Mouse (Mus musculus): ENCODE results near the gene Edem3.
"Not testable (repeated sequence)": the region's sequence is repeated elsewhere in the genome, so short reads cannot be mapped to it uniquely, and the experiment has no call there.

Gene Edem3

DNA sequence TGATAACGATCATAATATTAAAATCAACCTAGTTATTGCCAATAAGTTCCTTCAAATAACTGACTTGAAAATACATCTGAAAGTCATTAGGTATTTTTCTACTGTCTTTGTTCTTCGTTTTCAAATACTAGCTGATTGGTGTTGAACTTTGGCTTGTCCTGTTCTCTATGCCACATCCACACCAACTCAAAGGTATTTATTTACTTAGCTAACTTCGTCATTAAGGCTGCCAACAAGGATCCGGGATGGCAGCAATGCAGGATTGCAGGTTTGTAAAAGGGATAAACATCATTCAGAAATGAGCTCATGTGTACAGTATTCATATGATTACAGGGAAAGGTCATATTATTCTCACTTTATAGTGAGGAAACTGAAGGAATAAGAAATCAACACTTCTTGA is 2.2 kb upstream of the Edem3 start:
- no peak for DNase-seq (ENCODE audit: low spot score in 2 of 2)

DNA sequence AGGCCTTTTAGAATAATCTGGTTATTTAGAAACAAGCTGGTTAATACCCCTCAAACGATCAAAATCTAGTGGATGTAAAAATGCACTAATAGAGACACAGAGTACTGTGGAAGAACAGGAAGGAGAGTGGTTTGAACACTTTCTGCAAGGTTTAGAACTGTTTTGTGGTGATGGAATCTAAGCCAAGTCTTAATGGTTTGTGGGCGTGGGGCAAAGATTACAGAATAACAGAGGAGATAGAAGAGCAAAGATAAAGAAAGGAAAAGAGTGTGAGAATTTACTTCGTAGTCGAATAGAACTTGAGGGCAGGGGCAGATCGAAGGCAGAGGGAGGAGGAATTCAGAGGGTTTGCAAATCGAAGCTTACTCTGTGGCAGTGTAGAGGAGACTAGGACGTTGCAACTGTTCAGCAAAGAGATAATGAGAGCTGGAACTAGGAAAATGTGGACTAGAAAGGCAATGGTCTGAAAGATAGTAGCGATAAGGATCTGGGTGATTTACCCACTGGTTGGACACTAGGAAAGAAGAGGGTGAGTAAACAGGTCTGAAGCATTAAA is 1.7 kb upstream of the Edem3 start:
- DNase-seq (ENCODE audit: low spot score in 2 of 2) = no peak

DNA sequence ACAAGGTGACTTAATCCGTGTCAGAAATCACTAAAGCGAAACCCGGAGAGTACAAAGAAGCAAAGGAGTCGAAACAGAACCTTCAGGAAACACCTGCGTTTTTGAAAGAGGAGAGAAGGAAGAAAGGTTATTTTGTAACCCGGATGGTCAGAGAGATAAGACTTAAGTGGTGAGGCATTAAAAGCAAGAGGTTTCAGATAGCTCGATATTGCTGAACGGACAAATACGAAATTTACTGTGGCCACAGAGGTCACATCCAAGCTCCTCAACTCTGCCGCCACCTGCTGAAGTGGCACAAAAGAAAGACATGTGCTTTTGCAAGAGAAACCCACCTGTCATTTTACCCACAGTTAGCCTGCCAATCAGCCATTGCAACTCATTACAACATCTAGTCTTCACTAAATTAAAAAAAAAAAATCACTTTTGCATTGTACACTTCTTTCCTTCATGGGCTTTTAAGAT is 1.1 kb upstream of the Edem3 start:
- DNase-seq (ENCODE audit: low spot score in 2 of 2) = no peak

DNA sequence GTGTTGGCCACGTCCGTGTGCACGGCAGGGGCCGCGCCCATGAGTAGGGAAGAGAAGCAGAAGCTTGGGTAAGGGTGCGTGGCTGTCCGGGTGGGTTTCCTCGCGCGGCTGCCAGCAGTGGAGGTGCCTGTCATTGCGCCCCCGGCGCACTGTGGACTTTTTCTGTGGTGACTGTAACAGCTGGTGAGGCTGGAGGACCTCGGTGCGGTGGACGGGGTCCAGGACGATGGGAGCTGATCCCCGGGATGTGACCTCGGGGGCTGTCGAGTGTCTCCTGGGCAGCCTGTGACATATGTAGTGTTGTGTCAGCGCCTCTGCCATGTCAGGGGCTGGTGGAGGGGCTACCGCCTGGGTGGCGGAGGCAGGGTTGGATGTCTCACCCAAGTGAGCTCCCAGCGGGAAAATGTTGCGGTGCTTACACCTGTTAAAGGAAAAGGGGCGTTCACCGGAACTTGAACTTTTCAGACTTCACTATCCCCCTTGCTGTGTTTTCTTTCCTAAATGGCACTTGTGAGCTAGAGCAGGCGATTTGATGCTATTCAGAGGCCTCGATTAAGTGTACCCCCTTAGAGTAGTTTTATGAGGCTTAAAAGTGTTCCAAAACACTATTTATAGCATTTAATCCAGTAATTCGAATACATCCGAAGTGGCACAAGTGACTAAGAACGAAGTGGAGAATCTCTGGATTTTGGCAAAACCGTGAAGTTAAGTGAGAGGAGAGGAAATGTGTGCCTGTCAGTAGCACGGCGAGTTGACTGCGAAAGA is 671 bp downstream of the Edem3 start:
- DNase-seq (ENCODE audit: low spot score in 2 of 2) = no peak

DNA sequence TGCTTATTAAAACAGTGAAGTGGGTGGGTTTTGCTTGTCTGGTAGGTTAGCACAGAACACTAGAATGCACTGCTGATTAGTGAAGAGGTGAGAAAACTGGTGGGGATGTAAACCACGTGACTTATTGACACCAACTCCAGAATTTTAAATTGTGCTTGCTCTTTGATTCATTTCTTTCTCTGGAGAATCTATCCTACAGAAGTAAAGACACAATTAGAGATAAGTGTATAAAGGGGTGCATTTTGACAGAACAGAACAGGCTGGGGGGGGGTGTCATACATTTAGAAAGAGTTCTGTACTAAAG is 1.2 kb downstream of the Edem3 start:
- no peak for DNase-seq (ENCODE audit: low spot score in 2 of 2)

DNA sequence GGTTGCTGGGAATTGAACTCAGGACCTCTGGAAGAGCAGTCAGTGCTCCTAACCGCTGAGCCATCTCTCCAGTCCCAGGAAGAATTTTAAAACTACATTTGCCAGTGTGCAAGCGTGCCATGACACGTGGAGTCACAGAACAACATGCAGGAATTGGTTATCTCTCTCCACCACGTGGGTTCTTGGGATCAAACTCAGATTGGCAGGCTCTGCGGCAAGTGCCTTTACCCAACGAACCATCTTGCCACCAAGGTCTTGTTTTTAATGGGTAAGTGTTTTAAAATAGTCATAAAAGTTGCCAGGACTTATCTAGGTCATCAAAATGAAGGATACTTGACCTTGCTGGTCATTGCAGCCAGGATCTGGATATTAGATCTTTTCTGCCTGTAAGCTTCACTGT is 3.1 kb downstream of the Edem3 start:
- DNase-seq (ENCODE audit: low spot score in 2 of 2) = no peak

DNA sequence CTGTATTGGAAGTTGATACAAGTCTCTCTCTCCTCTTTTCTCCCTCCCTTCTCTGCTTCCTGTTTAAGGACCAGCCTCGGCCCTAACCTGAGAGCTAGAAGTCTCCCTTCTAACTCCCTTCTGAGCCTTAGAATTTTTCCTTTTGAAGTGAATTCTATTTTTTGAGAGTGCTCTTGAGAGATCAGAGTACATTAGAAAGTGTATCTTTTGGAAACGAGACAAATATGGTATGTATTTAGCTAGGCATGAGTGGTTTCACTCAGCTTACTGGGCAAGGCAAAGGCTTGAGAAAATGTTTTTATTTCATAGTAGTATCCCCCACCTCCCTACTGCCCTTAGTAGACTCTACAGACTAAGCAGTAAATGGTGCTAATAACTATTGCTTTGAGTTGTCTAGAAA is 3.8 kb downstream of the Edem3 start:
- DNase-seq (ENCODE audit: low spot score in 2 of 2) = no peak

DNA sequence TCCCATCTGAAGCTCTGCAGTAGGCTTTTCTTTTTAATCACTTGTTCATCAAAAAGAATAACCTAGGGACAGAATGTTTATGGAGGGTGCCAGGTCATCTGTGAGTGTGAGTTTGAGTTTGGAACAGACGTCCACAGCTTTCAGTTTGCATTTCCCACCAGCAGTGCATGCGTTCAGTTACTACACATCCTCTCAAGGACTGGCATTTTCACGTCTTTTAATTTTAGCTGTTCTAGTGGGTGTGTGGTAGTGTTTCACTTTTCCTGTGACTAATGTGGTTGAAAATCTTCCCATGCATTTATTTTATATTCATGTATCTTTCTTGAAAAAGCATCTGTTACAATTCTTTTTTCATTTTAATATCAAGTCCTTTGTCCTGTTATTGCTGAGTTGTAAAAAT is 9.1 kb downstream of the Edem3 start:
- no peak for DNase-seq (ENCODE audit: low spot score in 2 of 2)

DNA sequence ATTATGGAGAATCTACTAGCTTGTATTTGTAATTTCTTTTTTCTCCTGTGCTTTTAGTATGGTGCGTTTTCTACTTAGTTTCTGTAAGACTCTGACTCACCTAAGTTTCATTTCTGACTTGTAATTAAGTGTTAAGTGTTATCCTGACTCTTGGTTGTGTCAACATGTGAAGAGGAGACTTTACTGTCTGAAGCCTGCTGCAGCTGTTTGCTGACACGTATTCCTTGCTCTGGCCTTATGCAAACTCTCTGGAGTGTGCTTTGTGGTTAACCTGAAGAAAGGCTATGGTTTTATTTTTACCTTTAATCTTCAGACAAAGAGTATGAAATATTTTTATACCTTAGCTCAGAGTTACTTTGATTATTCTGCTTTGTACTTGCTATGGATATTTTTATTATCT is 11.0 kb downstream of the Edem3 start:
- no peak for DNase-seq (ENCODE audit: low spot score in 2 of 2)

DNA sequence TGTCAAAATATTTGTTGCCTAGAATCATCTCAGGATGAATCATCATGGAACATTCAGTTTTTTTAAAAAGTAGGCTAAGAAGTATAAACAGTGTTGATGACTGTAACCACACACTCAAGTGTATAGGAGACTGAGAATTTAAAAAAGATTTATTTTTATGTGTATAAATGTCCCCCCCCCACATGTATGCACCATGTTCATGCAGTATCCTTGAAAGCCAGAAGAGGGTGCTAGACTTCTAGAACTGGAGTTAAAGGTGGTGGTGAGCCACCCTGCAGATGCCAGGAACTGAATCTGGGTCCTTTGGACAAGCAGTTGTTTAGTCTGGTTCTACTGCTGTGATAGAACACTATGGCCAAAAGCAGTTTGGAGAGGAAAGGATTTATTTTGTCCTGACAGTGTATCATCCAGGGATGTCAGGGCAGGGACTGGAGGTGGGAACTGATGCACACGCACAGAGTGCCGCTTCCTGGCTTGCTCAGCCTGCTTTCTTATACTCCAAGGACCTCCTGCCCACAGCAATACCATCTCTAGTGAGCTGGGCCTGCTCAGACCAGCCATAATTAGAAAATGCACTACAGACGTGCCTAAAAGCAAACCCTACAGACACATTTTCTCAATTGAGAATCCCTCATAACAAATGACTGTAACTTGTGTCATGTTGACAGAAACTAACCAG is 11.9 kb downstream of the Edem3 start:
- DNase-seq (ENCODE audit: low spot score in 2 of 2) = no peak

DNA sequence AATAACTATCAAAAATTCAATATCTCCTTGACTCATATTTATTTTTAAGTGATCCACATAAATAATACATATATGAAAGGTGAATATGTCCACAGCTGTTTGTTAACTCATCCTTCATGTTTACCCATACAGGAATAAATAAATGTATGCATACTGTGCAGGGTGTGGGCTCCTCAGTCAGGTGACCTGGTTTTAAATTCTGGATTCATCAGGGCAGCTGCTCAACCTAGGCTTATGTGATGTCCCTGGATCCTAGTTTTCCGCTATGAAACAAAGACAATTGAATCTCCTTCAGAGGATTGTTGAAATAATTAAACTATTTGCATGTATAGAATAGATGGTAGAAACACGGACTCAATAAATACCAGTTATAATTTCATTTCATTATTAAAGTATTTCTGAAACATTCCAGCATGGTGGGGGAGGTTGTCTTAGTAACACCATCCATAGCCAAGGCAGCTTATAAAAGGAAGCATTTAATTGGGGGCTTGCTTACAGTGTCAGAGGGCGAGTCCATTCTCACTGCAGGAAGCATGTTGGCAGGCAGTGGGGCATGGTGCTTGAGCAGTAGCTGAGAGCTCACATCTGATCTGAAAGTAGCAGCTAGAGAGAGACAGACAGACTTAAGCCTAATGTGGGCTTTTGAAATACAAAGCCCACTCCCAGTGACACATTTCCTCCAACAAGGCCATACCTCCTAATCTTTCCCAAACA is 14.2 kb downstream of the Edem3 start:
- DNase-seq (ENCODE audit: low spot score in 2 of 2) = no peak

DNA sequence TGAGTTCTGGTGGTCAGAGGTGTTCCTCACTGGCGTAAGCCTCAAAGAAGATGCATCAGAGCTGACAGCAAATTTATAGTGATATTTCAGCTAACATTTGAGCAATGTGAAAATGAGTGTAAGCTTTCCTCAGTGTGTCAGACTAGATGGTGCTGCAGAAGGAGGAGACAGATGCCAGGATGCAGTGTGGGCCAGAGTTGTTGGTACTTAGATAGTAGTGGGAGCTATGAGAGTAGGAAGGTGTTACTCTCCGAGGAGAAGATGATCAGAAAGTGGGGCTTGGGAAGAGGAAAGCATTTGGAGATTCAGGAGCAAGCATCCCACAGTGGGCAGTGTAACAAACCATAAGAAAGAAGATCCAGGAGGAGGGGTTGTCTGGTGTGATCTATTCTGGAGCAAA is 22.4 kb downstream of the Edem3 start:
- DNase-seq (ENCODE audit: low spot score in 2 of 2) = no peak

DNA sequence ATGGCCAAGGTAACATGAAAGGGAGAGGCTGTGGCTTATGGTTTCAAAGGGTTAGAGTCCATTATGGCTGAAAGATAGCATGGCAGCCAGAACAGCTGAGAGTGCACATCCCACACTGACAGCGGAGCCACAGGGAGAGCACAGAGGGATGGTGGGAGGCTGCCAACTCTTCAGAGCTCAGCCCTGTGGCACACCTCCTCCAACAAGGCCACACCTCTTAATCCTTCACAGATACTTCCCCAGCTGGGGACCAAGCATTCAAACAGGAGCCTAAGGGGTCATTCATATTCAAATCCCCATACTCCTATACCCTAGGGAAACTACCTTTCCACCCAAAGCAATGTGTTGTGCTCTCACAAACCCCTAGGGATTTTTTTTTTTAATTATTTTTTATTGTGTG is 23.4 kb downstream of the Edem3 start:
- no peak for DNase-seq (ENCODE audit: low spot score in 2 of 2)

DNA sequence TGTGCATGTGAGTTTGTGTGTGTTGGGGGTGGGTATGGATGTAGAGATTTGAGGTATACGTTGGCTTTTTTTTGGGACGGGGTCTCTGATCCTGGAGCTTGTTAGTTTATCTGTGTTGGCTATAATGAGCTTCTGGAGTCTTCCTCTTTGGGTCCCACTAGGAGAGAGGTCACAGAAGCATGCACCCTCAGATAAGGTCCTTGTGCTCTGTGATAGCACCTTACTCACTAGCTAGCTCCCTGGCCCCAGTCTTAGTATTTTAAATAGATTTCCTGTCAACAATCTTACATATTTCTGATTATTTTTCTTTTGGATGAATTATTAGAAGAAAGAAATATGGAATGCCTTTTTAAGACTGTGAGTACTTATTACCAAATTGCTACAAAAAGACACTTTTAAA is 24.1 kb downstream of the Edem3 start:
- no peak for DNase-seq (ENCODE audit: low spot score in 2 of 2)

DNA sequence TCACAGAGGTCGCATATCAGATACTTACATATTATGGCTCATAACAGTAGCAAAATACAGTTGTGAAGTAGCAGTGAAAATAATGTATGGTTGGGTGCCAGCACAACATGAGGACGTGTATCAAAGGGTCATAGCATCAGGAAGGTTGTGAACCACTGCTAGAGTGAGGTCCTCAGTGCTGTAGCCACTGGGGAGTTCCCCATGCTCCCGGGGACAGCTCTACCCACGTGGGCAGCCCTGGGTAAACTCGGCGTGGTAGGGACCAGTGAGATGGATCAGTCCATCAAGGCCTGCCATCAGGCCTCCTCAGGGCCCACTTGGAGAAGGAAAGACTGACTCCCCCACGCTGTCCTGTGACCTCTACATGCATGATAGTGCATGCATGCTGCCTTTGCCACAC is 26.3 kb downstream of the Edem3 start:
- DNase-seq (ENCODE audit: low spot score in 2 of 2) = no peak

DNA sequence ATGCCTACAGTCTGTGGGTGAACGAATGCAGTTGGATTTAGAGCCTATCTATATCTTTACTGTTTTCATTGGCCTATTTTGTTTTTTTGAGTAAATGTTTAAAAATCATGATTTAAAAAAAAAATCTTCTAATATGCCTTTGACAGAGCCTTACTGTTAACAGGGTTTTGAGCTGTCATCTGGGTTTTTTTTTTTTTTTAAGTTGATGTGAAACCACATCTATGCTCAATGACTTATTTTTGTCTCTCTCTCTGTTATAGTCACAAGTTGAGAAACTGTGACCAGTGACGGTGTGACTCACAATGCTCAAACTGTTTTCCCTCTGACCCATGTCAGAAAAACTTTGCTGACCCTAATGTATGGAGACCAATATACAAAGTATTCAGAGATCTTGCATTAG is 28.2 kb downstream of the Edem3 start:
- DNase-seq (ENCODE audit: low spot score in 2 of 2) = no peak

DNA sequence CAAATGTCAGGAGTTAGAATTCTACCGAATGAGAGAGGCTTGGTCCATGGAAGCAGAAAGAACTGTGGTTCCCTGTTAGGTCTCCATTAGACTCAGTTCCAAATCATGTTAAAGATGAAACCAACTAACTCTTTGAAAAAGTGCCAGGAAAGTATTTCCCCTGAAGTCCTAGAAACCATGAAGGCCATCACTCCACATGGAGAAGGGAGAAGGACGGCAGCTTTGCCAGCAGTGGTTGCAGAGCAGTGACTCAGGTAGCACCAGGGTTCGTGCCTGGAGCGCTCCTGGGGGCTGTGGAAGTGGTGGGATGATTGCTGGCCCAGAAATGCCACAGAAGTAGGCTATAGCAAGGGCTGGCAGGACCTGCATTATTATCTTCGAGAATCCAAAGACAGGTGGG is 31.2 kb downstream of the Edem3 start:
- no peak for DNase-seq (ENCODE audit: low spot score in 2 of 2)

DNA sequence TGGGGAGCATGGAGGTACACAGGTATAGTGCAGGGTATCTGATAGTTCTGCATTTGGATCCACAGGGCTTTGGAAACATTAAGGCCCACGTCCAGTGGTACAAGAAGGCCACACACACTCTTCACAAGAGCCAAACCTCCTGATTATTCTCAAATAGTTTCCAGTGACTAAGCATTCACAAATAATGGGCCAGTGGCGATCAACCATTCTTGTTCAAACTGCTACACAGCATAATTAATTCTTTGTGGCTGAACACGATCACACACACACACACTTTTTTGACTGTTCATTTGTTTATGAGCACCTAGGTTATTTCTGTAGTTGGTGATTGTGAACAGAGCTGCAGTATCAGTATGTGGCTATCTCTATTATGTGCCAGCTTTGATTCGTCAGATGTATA is 34.0 kb downstream of the Edem3 start:
- no peak for DNase-seq (ENCODE audit: low spot score in 2 of 2)

DNA sequence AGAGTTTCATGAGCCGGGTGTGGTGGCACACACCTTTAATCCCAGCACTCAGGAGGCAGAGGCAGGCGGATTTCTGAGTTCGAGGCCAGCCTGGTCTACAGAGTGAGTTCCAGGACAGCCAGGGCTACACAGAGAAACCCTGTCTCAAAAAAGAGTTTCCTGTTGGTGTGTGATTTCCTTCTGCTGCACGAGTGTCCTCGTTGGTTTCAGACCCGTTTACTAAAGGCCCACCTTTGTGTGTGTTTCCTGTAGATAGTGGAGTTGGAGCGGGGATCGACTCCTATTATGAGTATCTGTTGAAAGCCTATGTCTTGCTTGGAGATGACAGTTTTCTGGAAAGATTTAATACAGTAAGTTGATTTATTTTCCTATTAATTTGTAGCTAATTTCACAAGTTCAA is 36.9 kb downstream of the Edem3 start:
- not testable (repeated sequence) for DNase-seq (ENCODE audit: low spot score in 2 of 2)

DNA sequence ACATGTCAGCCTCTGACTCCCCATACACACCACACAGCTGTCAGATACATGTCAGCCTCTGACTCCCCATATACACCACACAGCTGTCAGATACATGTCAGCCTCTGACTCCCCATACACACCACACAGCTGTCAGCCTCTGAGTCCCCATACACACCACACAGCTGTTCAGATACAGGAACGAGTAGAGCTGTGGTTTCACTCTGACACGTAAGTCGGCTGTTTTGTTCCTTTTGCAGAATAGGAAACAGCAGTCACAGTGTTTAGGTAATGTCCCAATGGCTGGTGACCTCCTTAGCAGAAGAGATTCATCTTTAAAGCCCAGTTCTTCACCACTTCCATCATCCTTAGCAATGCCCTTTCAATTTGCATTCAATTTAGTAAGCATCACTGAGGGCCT is 47.6 kb downstream of the Edem3 start:
- not testable (repeated sequence) for DNase-seq (ENCODE audit: low spot score in 2 of 2)

DNA sequence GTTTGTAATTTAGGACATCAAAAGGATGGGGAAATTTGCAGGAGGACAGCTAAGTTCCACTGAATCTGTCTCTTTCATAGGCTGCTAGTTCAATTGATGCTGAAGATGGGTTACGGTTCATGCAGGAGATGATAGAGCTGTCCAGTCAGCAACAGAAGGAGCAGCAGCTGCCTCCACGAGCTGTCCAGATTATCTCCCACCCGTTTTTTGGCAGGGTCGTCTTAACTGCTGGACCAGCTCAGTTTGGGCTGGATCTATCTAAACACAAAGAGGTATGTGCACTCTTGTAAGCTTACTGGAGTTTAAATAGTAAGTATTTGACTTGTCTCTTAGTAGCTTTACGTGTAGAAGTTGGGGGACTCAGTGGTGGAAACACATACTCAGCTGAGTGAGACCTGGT is 52.1 kb downstream of the Edem3 start:
- no peak for DNase-seq (ENCODE audit: low spot score in 2 of 2)

DNA sequence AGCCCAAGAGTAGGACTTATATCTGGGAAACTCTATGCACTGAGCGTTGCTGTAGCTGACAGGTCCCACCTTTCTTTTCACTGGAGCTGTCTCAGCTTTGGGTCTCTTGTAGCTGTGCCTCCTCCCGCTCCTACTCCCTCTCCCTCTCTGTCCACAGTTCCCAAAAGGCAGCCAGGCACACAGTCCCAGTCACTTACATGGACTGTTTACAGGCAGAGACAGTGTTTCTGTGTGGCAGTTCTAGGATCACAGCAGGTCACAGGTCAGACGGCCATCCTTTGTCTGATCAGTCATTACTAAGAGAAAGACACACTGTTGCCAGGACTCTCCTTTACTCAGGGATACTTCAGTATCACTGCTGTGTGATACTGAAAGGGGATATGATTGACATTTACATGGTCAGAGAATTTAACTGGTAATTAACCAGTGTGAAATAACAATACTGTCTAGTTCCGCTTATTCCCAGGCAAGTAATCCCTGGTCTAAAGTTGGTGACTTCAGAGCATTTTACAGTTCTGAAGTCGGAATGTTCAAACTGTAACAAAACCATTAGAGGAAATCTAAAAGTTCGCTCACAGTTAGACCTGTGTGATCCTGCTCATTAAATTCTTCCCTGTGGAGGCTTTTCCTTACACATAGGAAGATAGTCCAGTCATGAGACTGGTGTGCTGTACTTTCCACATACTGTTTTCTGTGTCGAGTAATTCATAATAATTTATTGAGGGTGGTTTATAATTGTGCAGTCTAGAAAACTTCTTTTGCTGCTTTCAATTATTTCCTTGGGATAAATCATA is 55.7 kb downstream of the Edem3 start:
- DNase-seq (ENCODE audit: low spot score in 2 of 2) = no peak

All from urinary bladder, postnatal 4 days (tissue).